Mouse (Mus musculus) bone marrow macrophage, adult 2 months (primary cell): ENCODE data around the gene Rph3al.

Source experiments
- CTCF ChIP-seq: IDR thresholded peaks from 2 replicates; pipeline ENCODE4 v1.5.1; 2012; ENCODE audit warnings: low read depth, mild to moderate bottlenecking, low read length, moderate library complexity
- POLR2A ChIP-seq: IDR thresholded peaks from 2 replicates; pipeline ENCODE4 v1.6.1; 2012; ENCODE audit warnings: mild to moderate bottlenecking, low read depth, low read length, borderline replicate concordance

DNA sequence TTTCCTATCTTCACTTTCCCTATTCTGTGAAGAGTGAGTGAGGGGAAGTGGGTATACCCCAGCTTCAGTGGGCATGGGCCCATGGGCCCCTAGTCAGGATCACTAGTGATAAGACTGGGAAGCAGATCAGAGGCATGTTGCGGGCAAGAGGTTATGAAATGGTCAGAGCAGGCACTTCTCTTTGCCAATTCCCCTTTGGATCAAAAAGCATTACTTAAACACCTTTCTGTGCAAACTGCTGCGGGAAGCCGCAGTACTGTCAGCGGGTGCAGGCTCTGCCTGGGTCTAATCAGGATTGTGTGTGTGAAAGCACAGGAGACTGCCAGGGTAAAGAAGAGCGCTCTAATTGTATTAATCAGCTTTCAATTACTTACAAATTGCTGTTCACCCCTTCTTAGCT lies 67.8 kb downstream of the Rph3al start:
- TF ChIP-seq CTCF, result no peak
- TF ChIP-seq POLR2A, result no peak
